Mouse (Mus musculus): Measurements from ENCODE around the gene Ltbp3. TPM values are rescaled to one million over a fixed set of nuclear protein-coding genes. Genes with fewer than 3 reads are reported as not detected.

Ltbp3 gene
- polyA plus RNA-seq, 1 experiment from 2014 or later: 11.6 TPM

DNA sequence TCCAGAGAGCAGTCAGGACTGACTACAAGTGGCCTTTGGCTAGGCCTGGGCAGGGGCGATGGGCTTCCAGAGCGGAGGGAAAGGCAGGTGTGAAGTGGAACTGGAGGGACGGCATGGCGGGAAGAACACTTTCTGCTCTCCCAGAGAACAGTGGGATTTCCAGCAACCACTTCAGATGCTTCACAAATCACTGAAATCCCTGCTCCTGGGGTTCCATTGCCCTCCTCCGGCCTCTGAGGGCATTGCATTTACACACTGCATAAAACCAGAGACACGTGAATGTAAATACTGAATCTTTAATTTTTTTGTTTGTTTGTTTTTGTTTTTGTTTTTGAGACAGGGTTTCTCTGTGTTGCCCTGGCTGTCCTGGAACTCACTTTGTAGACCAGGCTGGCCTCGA, 39.5 kb downstream of the Ltbp3 start:
- H3K4me2 ChIP-seq (ENCODE audit: low read length): no peak overlapping the region
- no peak overlapping the region for H3K27ac ChIP-seq (ENCODE audit: low read depth, low read length)
- ATAC-seq: no peak
- H3K4me1 ChIP-seq (ENCODE audit: control insufficient read depth, insufficient read depth, low read depth, low read length): no peaks in the 10 kb centered on the region
- H3K9ac ChIP-seq (ENCODE audit: low read depth, low read length): no peak overlapping the region
- no peak overlapping the region for H3K4me3 ChIP-seq (ENCODE audit: low read length)
- no peaks in the 10 kb centered on the region for H3K9me3 ChIP-seq (ENCODE audit: control insufficient read depth, low read length)
- no peaks in the 10 kb centered on the region for H3K27me3 ChIP-seq (replicated peaks; ENCODE audit: control insufficient read depth, insufficient read depth, low read length)
- H3K36me3 ChIP-seq (ENCODE audit: control insufficient read depth, insufficient read depth, low read length): no peaks in the 10 kb centered on the region
- 64% methylated on average over 7 of the region's 7 CpGs for WGBS

DNA sequence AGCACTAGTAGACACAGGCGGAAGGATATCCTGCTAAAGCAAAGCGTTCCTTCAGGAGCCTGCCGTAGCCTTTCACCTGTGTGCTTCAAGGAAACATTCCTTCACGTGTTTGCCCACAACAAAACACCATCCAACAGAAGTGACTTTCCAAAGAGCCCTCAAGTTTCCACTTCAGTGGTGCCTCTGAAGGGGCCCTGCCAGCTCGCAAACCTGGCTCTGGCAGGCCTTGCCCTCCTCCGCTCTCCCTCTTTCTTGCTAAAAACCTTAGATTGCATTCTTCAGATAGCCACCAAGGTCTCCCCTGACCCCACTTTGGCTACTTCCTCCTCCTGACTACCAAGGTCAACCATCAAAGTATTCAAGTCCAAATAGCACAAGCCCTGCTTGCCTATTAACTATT, 40.8 kb downstream of the Ltbp3 start:
- Histone ChIP-seq H3K9me3 (ENCODE audit: control insufficient read depth, low read length) (no peaks in the 10 kb centered on the region), H3K4me2 (ENCODE audit: low read length) (no peak overlapping the region), H3K27me3 (replicated peaks; ENCODE audit: control insufficient read depth, insufficient read depth, low read length) (no peaks in the 10 kb centered on the region), H3K4me1 (ENCODE audit: control insufficient read depth, insufficient read depth, low read depth, low read length) (no peaks in the 10 kb centered on the region), H3K4me3 (ENCODE audit: low read length) (no peak overlapping the region), H3K27ac (ENCODE audit: low read depth, low read length) (no peak overlapping the region), H3K9ac (ENCODE audit: low read depth, low read length) (no peak overlapping the region), H3K36me3 (ENCODE audit: control insufficient read depth, insufficient read depth, low read length) (no peaks in the 10 kb centered on the region)
- ATAC-seq: no peak
- 90% methylated on average over 6 of the region's 6 CpGs for WGBS

DNA sequence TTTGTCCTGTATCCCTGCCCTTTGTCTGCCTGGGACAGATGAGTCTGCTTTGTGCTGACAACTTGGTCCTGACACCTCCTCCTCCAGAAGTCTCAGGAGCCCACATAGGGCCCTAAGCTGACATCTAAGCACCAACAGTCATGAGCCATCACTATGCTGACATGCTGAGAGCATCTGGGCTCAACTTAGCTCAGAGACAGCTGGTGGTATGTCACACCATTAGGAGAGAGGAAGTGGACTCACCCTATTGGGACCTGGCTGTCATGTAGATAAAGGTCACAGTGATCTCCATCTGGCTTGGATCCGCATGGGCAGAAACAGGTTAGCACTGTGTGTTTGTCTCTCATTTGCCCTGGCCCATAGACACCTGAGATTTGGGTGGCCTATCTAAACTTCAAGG, 41.4 kb downstream of the Ltbp3 start:
- Histone ChIP-seq H3K4me2 (ENCODE audit: low read length) (no peak overlapping the region), H3K27me3 (replicated peaks; ENCODE audit: control insufficient read depth, insufficient read depth, low read length) (no peaks in the 10 kb centered on the region), H3K4me1 (ENCODE audit: control insufficient read depth, insufficient read depth, low read depth, low read length) (no peaks in the 10 kb centered on the region), H3K36me3 (ENCODE audit: control insufficient read depth, insufficient read depth, low read length) (no peaks in the 10 kb centered on the region), H3K27ac (ENCODE audit: low read depth, low read length) (no peak overlapping the region), H3K4me3 (ENCODE audit: low read length) (no peak overlapping the region), H3K9me3 (ENCODE audit: control insufficient read depth, low read length) (no peaks in the 10 kb centered on the region), H3K9ac (ENCODE audit: low read depth, low read length) (no peak overlapping the region)
- no peak for ATAC-seq
- 95% methylated on average over 1 of the region's 1 CpGs for WGBS

DNA sequence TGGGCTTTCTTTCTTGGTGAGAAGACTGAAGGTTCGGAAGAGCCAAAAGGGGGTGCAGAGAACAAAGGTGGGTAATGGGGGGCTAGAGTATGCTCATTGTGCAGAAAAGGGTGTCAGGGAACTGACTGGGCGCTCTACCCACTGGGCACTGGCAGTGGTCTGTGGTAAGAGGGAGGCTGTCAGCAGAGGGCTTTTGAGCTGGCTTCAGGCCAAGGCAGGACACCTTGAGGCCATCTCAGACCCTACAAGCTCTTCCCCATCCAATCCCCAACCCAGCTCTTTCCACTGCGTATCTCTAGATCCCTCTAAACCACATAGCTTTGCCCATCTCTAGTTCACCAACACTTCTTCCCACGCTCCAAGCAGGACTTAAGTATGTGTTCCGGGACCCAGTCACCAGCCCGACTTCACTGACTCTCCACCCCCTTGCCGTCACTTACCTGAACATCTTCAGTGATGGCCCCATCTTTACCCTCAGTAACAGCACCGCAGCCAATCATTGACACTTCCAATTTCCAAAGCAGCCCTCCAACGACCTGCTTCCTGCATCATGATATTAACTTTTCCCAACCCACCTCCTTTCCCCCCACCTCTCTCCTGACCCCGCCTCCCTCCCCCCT, 44.4 kb downstream of the Ltbp3 start:
- H3K27me3 ChIP-seq (replicated peaks; ENCODE audit: control insufficient read depth, insufficient read depth, low read length): no peaks in the 10 kb centered on the region
- 59% methylated on average over 10 of the region's 10 CpGs for WGBS
- no peaks in the 10 kb centered on the region for H3K9me3 ChIP-seq (ENCODE audit: control insufficient read depth, low read length)
- no peak for ATAC-seq
- no peak overlapping the region for H3K9ac ChIP-seq (ENCODE audit: low read depth, low read length)
- H3K4me1 ChIP-seq (ENCODE audit: control insufficient read depth, insufficient read depth, low read depth, low read length): no peaks in the 10 kb centered on the region
- H3K36me3 ChIP-seq (ENCODE audit: control insufficient read depth, insufficient read depth, low read length): no peaks in the 10 kb centered on the region
- H3K4me2 ChIP-seq (ENCODE audit: low read length): no peak overlapping the region
- no peak overlapping the region for H3K4me3 ChIP-seq (ENCODE audit: low read length)
- no peak overlapping the region for H3K27ac ChIP-seq (ENCODE audit: low read depth, low read length)

DNA sequence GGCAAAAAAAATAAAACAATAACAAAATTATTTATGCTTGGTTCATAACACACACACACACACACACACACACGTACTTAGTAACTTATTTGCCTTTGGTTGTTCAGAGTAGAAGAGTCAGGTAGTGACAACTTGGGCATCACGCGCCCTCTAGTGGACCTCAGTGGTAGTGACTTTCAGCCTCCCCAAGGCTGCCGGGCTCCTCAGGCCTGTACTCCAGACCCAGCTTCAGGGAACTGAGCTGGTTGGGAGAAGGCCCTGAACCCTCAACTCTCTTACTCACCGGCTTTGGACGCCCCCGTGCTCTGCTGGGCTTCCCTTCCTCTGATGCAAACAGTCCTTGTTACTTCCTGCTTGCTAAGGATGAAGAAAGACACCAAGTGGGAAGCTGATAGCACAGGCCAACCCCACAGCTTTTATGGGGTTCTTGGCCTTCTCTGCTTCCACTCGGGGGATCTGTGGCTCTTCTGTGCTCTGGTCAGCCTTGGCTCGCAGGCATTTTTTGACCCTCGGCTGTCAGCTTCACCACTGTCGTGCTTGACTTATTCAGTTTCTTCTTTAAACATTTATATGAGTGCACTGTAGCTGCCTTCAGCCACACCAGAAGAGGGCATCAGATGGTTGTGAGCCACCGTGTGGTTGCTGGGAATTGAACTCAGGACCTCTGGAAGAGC, 45.9 kb downstream of the Ltbp3 start:
- H3K9me3 ChIP-seq (ENCODE audit: control insufficient read depth, low read length): no peaks in the 10 kb centered on the region
- H3K27ac ChIP-seq (ENCODE audit: low read depth, low read length): no peak overlapping the region
- H3K4me2 ChIP-seq (ENCODE audit: low read length): no peak overlapping the region
- H3K36me3 ChIP-seq (ENCODE audit: control insufficient read depth, insufficient read depth, low read length): no peaks in the 10 kb centered on the region
- no peaks in the 10 kb centered on the region for H3K27me3 ChIP-seq (replicated peaks; ENCODE audit: control insufficient read depth, insufficient read depth, low read length)
- no peak overlapping the region for H3K9ac ChIP-seq (ENCODE audit: low read depth, low read length)
- WGBS: 12% methylated on average over 12 of the region's 12 CpGs
- H3K4me1 ChIP-seq (ENCODE audit: control insufficient read depth, insufficient read depth, low read depth, low read length): no peaks in the 10 kb centered on the region
- H3K4me3 ChIP-seq (ENCODE audit: low read length): no peak overlapping the region
- peak; percentile 88 for ATAC-seq

DNA sequence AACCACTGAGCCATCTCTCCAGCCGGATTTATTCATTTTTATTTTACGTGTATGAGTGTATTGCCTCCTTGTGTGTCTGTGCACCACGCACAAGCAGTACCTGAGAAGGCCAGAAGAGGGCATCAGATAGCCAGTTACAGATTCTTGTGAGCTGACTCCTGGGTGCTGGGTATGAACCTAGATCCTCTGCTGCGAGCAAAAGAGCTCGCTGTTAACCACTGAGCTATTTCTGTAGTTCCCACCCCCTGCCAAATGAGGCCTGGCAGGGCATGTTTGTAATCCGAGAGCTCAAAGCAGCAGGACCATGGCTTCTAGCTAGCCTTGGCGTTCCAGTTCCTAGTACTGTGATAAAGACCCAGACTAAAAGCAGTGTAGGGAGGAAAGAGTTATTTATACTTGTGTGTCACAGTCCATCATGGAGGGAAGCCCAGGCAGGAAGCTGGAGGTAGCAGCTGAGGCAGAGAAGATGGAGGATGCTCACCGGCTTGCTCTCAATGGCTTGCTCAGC, 46.5 kb downstream of the Ltbp3 start:
- no peak overlapping the region for H3K27ac ChIP-seq (ENCODE audit: low read depth, low read length)
- H3K4me3 ChIP-seq (ENCODE audit: low read length): no peak overlapping the region
- no peak overlapping the region for H3K9ac ChIP-seq (ENCODE audit: low read depth, low read length)
- H3K36me3 ChIP-seq (ENCODE audit: control insufficient read depth, insufficient read depth, low read length): no peaks in the 10 kb centered on the region
- H3K9me3 ChIP-seq (ENCODE audit: control insufficient read depth, low read length): no peaks in the 10 kb centered on the region
- H3K27me3 ChIP-seq (replicated peaks; ENCODE audit: control insufficient read depth, insufficient read depth, low read length): no peaks in the 10 kb centered on the region
- WGBS: 12% methylated on average over 8 of the region's 8 CpGs
- ATAC-seq: peak; percentile 76
- no peaks in the 10 kb centered on the region for H3K4me1 ChIP-seq (ENCODE audit: control insufficient read depth, insufficient read depth, low read depth, low read length)
- H3K4me2 ChIP-seq (ENCODE audit: low read length): no peak overlapping the region

DNA sequence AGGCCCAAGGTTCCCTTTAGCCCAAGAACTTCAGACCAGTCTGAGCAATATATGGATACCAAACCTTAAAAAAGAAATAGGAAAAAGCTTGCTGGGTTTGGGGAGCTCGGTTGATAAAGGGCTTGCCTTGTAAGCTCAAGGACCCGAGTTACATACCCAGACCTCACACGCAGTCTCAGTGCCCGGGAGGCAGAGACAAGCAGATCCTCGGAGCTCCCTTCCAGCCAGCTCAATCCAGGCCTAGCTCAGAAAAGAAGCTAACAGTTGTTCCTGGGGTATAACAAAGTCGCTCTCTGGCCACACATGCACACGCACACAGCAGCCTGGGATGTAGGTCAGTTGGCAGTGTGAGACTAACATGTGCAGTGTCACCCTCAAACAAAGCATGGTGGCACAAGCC, 47.2 kb downstream of the Ltbp3 start:
- Histone ChIP-seq H3K9ac (ENCODE audit: low read depth, low read length) (no peak overlapping the region), H3K9me3 (ENCODE audit: control insufficient read depth, low read length) (no peaks in the 10 kb centered on the region), H3K36me3 (ENCODE audit: control insufficient read depth, insufficient read depth, low read length) (no peaks in the 10 kb centered on the region), H3K4me2 (ENCODE audit: low read length) (no peak overlapping the region), H3K27ac (ENCODE audit: low read depth, low read length) (no peak overlapping the region), H3K27me3 (replicated peaks; ENCODE audit: control insufficient read depth, insufficient read depth, low read length) (no peaks in the 10 kb centered on the region), H3K4me3 (ENCODE audit: low read length) (no peak overlapping the region), H3K4me1 (ENCODE audit: control insufficient read depth, insufficient read depth, low read depth, low read length) (no peaks in the 10 kb centered on the region)
- no peak for ATAC-seq
- WGBS: 91% methylated on average over 7 of the region's 7 CpGs

DNA sequence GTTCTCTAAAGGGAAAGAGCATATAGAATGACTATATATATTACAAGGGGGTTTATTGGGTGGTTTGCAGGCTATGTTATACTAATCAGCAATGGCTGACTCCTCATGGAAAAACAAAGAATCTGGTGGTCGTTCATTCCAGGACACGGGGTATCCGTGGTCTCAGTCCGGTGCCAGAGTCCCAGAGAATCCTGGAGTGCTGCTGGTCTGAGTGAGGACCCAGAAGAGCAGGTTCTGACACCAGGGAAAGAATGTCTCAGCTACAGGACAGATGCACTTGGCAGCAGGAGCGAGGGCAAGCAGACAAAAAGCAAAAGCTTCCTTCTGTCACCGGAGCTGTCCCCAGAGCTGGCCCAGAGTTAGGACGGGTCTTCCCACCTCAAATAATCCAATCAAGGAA, 47.9 kb downstream of the Ltbp3 start:
- H3K9me3 ChIP-seq (ENCODE audit: control insufficient read depth, low read length): no peaks in the 10 kb centered on the region
- H3K4me3 ChIP-seq (ENCODE audit: low read length): no peak overlapping the region
- no peaks in the 10 kb centered on the region for H3K27me3 ChIP-seq (replicated peaks; ENCODE audit: control insufficient read depth, insufficient read depth, low read length)
- H3K36me3 ChIP-seq (ENCODE audit: control insufficient read depth, insufficient read depth, low read length): no peaks in the 10 kb centered on the region
- no peak overlapping the region for H3K4me2 ChIP-seq (ENCODE audit: low read length)
- no peak for ATAC-seq
- H3K27ac ChIP-seq (ENCODE audit: low read depth, low read length): no peak overlapping the region
- 86% methylated on average over 7 of the region's 7 CpGs for WGBS
- peaks cover 3% of the 10 kb centered on the region for H3K4me1 ChIP-seq (ENCODE audit: control insufficient read depth, insufficient read depth, low read depth, low read length)
- H3K9ac ChIP-seq (ENCODE audit: low read depth, low read length): no peak overlapping the region

DNA sequence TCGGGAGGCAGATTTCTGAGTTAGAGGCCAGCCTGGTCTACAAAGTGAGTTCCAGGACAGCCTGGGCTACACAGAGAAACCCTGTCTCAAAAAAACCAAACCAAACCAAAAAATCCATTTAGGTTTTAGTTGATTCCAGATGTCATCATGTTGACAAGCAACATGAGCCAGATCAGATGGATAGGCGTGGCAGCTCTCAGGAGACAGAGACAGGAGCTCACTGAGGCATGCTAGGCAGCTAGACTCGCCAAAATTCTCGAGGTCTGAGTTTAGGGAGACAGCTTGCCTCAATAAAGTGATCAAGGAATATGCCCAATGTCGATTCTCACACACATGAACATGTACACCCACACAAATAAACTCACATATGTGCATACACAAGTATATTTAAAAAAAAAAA, 48.4 kb downstream of the Ltbp3 start:
- 61% methylated on average over 5 of the region's 5 CpGs for WGBS
- Histone ChIP-seq H3K27me3 (replicated peaks; ENCODE audit: control insufficient read depth, insufficient read depth, low read length) (no peaks in the 10 kb centered on the region), H3K27ac (ENCODE audit: low read depth, low read length) (no peak overlapping the region), H3K9ac (ENCODE audit: low read depth, low read length) (no peak overlapping the region), H3K4me3 (ENCODE audit: low read length) (no peak overlapping the region), H3K36me3 (ENCODE audit: control insufficient read depth, insufficient read depth, low read length) (no peaks in the 10 kb centered on the region), H3K4me2 (ENCODE audit: low read length) (no peak overlapping the region), H3K9me3 (ENCODE audit: control insufficient read depth, low read length) (no peaks in the 10 kb centered on the region), H3K4me1 (ENCODE audit: control insufficient read depth, insufficient read depth, low read depth, low read length) (peaks cover 8% of the 10 kb centered on the region)
- ATAC-seq: no peak

All from hindbrain, embryonic 16.5 days (tissue).